Mouse (Mus musculus): Measurements from ENCODE around the gene Carm1. TPM values are rescaled to one million over a fixed set of nuclear protein-coding genes. Genes with fewer than 3 reads are reported as not detected.
A peak's percentile ranks its signal among the peaks of the same experiment; 100 is the strongest.

Gene Carm1
- polyA plus RNA-seq, 1 experiment from 2014 or later, result 62.4 TPM

DNA sequence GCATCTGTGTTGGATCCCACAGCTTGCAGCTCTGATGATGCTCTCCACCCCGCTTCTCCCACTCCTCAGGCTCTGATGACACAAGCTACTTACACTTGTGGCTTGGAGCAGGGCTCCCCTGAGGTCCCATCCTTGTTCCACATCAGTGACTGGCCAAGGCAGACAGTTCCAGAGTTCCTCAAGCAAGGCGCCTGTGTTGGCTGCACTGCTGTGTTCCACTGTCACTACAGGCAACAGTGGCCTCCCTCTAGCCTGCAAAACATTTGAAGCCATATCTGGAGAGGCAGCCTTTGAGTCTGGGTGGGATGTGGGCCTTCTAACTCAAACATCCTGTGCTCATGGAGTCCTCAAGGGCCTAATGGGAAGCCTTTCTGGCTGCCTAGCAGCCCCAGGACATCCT, 10.3 kb downstream of the Carm1 start:
- Histone ChIP-seq H3K9ac (replicated peaks; ENCODE audit: low read length) (no peak overlapping the region), H3K27me3 (ENCODE audit: control insufficient read depth, insufficient read depth, low read length) (no peaks in the 10 kb centered on the region), H3K36me3 (replicated peaks; ENCODE audit: control insufficient read depth, insufficient read depth, low read depth, low read length) (no peaks in the 10 kb centered on the region), H3K27ac (replicated peaks; ENCODE audit: low read depth, low read length) (no peak overlapping the region), H3K4me3 (ENCODE audit: low read depth, low read length) (no peak overlapping the region), H3K9me3 (replicated peaks; ENCODE audit: control insufficient read depth, low read length) (no peaks in the 10 kb centered on the region), H3K4me1 (ENCODE audit: control insufficient read depth, insufficient read depth, low read length) (no peaks in the 10 kb centered on the region), H3K4me2 (ENCODE audit: low read depth, low read length) (no peak overlapping the region)
- WGBS, result 86% methylated on average over 2 of the region's 2 CpGs
- DNase-seq (ENCODE audit: low spot score) (no peak), ATAC-seq (replicated peaks; ENCODE audit: insufficient number of reproducible peaks, low FRiP score, low TSS enrichment, low read depth) (no peak)

DNA sequence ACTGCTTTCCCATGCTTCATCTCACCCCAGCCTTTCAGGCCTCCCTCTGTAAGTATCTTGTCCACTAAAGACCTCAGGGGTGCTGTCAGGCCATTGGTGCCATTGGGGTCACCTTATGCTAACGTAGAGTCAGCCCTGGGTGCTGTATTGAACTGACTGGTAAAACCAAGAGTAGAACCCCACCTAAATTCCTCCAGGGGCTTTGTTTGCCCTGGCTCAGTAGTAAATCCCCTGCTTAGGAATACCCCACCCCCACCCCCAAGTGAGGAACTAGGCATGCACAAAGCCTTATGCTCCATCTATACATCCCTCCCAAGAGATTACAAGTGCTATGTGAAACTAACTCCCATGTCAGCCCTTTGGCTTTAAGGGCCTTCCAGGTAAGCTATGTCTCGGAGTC, 10.9 kb downstream of the Carm1 start:
- DNase-seq (ENCODE audit: low spot score) (no peak), ATAC-seq (replicated peaks; ENCODE audit: insufficient number of reproducible peaks, low FRiP score, low TSS enrichment, low read depth) (no peak)
- Histone ChIP-seq H3K27ac (replicated peaks; ENCODE audit: low read depth, low read length) (no peak overlapping the region), H3K9me3 (replicated peaks; ENCODE audit: control insufficient read depth, low read length) (no peaks in the 10 kb centered on the region), H3K9ac (replicated peaks; ENCODE audit: low read length) (no peak overlapping the region), H3K4me1 (ENCODE audit: control insufficient read depth, insufficient read depth, low read length) (no peaks in the 10 kb centered on the region), H3K4me3 (ENCODE audit: low read depth, low read length) (no peak overlapping the region), H3K4me2 (ENCODE audit: low read depth, low read length) (no peak overlapping the region), H3K27me3 (ENCODE audit: control insufficient read depth, insufficient read depth, low read length) (no peaks in the 10 kb centered on the region), H3K36me3 (replicated peaks; ENCODE audit: control insufficient read depth, insufficient read depth, low read depth, low read length) (no peaks in the 10 kb centered on the region)
- WGBS, result 86% methylated on average over 2 of the region's 2 CpGs

DNA sequence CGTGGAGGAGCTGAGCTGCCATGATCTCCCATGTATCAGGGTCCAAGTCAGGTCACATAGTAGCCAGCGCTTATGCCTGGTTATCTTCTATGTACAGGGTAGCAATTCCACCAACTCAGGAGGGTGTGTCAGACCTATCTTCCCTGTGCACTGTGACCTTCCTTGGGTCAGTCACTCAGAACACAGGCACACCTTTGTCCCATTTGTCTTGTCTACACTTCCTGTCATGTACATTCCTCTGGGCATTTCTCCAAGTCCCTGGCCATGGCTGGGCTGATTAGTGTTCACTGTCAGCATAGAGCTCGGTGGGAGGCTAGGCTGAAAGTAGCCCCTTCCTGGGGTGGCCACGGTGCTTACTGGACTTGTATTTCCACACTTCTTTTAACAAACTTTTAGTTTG, 11.7 kb downstream of the Carm1 start:
- no peak overlapping the region for H3K4me3 ChIP-seq (ENCODE audit: low read depth, low read length)
- no peak overlapping the region for H3K9ac ChIP-seq (replicated peaks; ENCODE audit: low read length)
- no peaks in the 10 kb centered on the region for H3K4me1 ChIP-seq (ENCODE audit: control insufficient read depth, insufficient read depth, low read length)
- ATAC-seq (replicated peaks; ENCODE audit: insufficient number of reproducible peaks, low FRiP score, low TSS enrichment, low read depth) (peak; percentile 22; the same call in 1 of the 2 replicates), DNase-seq (ENCODE audit: low spot score) (no peak)
- no peaks in the 10 kb centered on the region for H3K9me3 ChIP-seq (replicated peaks; ENCODE audit: control insufficient read depth, low read length)
- no peak overlapping the region for H3K27ac ChIP-seq (replicated peaks; ENCODE audit: low read depth, low read length)
- no peaks in the 10 kb centered on the region for H3K36me3 ChIP-seq (replicated peaks; ENCODE audit: control insufficient read depth, insufficient read depth, low read depth, low read length)
- no peak overlapping the region for H3K4me2 ChIP-seq (ENCODE audit: low read depth, low read length)
- 88% methylated on average over 4 of the region's 4 CpGs for WGBS
- H3K27me3 ChIP-seq (ENCODE audit: control insufficient read depth, insufficient read depth, low read length), result no peaks in the 10 kb centered on the region

DNA sequence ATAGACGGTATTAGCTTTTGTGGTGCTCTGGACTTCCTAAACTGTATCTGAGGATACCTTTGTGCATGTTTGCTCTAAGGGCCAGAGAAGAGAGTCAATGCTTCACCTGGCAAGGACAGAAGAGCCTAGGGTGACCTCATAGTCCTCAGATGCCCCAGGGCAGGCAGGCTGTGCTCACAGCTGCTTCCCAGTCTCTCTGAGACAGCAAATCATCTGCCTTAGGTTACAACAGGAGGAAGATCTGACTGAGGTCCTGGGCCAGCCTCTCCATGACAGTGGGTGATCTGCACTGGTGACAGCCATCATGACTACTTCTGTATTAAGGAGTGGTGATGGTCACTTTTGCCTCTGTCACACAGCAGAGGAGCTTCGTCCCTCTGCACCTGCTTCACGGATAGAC, 12.5 kb downstream of the Carm1 start:
- DNase-seq (ENCODE audit: low spot score), result no peak
- no peak for ATAC-seq (replicated peaks; ENCODE audit: insufficient number of reproducible peaks, low FRiP score, low TSS enrichment, low read depth)
- H3K4me1 ChIP-seq (ENCODE audit: control insufficient read depth, insufficient read depth, low read length), result no peaks in the 10 kb centered on the region
- H3K9me3 ChIP-seq (replicated peaks; ENCODE audit: control insufficient read depth, low read length), result no peaks in the 10 kb centered on the region
- H3K9ac ChIP-seq (replicated peaks; ENCODE audit: low read length), result no peak overlapping the region
- H3K36me3 ChIP-seq (replicated peaks; ENCODE audit: control insufficient read depth, insufficient read depth, low read depth, low read length), result no peaks in the 10 kb centered on the region
- 96% methylated on average over 3 of the region's 3 CpGs for WGBS
- no peak overlapping the region for H3K4me3 ChIP-seq (ENCODE audit: low read depth, low read length)
- no peak overlapping the region for H3K4me2 ChIP-seq (ENCODE audit: low read depth, low read length)
- H3K27ac ChIP-seq (replicated peaks; ENCODE audit: low read depth, low read length), result no peak overlapping the region
- no peaks in the 10 kb centered on the region for H3K27me3 ChIP-seq (ENCODE audit: control insufficient read depth, insufficient read depth, low read length)

DNA sequence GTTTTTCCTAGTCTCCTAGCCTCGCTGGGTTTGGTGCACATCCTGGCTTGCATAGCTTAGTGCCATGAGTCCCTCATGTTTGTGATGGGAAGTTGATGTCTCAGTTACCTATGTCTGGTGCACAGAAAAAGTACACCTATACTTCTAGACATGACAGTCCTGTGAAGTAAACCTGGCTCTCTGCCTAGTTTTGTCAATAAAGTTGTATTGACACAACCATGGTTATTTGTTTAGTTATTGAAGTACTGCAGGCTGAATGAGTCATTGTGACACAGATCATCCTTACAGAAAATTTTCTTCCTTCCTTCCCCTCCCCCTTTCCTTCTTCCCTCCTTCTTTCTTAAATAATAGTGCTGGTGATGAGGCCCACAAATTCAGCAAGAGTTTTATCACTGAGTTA, 17.7 kb downstream of the Carm1 start:
- no peaks in the 10 kb centered on the region for H3K36me3 ChIP-seq (replicated peaks; ENCODE audit: control insufficient read depth, insufficient read depth, low read depth, low read length)
- 82% methylated on average over 1 of the region's 1 CpGs for WGBS

DNA sequence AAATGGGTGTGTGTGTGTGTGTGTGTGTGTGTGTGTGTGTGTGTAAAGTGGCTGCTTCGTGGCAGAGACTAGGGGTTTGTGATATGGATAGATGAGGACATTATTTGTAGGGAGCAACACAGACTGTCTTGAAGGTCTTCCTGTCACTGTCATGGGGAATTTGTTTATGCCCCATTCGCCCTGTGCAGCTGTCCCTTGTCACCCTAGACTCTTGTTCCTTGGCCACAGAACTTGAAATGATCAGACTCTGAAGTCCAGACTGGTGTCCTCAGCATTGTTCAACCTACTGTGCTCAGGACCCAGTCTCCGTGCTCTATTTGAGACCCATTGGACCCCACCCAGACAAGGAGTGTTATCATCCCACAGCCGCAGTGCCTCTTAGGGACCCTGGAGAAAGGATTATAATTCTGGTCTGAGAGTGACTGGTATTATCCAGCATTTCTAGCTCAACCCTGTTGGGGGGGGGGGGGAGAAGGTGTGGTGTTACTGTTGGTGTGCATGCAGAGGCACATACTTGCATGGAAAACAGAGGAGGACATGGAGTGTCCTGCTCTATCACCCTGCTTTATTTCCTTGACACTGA, 18.4 kb downstream of the Carm1 start:
- Histone ChIP-seq H3K4me1 (ENCODE audit: control insufficient read depth, insufficient read depth, low read length) (no peaks in the 10 kb centered on the region), H3K9ac (replicated peaks; ENCODE audit: low read length) (no peak overlapping the region), H3K4me2 (ENCODE audit: low read depth, low read length) (no peak overlapping the region), H3K4me3 (ENCODE audit: low read depth, low read length) (no peak overlapping the region), H3K36me3 (replicated peaks; ENCODE audit: control insufficient read depth, insufficient read depth, low read depth, low read length) (no peaks in the 10 kb centered on the region), H3K9me3 (replicated peaks; ENCODE audit: control insufficient read depth, low read length) (no peaks in the 10 kb centered on the region), H3K27me3 (ENCODE audit: control insufficient read depth, insufficient read depth, low read length) (no peaks in the 10 kb centered on the region), H3K27ac (replicated peaks; ENCODE audit: low read depth, low read length) (no peak overlapping the region)
- DNase-seq (ENCODE audit: low spot score), result no peak
- WGBS, result 90% methylated on average over 4 of the region's 4 CpGs
- ATAC-seq (replicated peaks; ENCODE audit: insufficient number of reproducible peaks, low FRiP score, low TSS enrichment, low read depth), result no peak

More for the DNA sequence above, 17.7 kb downstream of the Carm1 start:
- Histone ChIP-seq H3K27me3 (ENCODE audit: control insufficient read depth, insufficient read depth, low read length) (no peaks in the 10 kb centered on the region), H3K9me3 (replicated peaks; ENCODE audit: control insufficient read depth, low read length) (no peaks in the 10 kb centered on the region), H3K4me1 (ENCODE audit: control insufficient read depth, insufficient read depth, low read length) (no peaks in the 10 kb centered on the region), H3K9ac (replicated peaks; ENCODE audit: low read length) (no peak overlapping the region), H3K4me2 (ENCODE audit: low read depth, low read length) (no peak overlapping the region), H3K4me3 (ENCODE audit: low read depth, low read length) (no peak overlapping the region), H3K27ac (replicated peaks; ENCODE audit: low read depth, low read length) (no peak overlapping the region)
- ATAC-seq (replicated peaks; ENCODE audit: insufficient number of reproducible peaks, low FRiP score, low TSS enrichment, low read depth), result no peak
- DNase-seq (ENCODE audit: low spot score), result no peak

DNA sequence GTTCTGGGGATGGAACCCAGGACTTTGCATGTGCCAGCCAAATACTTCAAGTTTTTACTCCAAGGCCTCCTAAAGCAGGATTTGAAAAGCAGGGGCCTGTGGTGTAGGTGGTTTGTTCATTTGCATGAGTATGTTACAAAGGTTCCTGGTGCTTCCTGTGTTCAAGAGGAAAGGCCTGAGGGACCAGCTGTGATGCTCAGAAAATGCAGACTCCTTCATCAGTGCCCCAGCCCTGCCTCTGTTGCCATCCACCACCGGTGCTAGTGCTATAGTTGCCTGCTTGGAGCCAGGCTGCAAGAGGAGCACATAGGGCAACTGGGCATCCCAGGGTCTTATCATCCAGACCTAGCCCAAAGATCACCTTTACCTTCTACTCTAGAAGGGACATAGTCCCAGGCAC, 19.8 kb downstream of the Carm1 start:
- Histone ChIP-seq H3K9ac (replicated peaks; ENCODE audit: low read length) (no peak overlapping the region), H3K4me2 (ENCODE audit: low read depth, low read length) (no peak overlapping the region), H3K9me3 (replicated peaks; ENCODE audit: control insufficient read depth, low read length) (no peaks in the 10 kb centered on the region), H3K27ac (replicated peaks; ENCODE audit: low read depth, low read length) (no peak overlapping the region), H3K4me1 (ENCODE audit: control insufficient read depth, insufficient read depth, low read length) (no peaks in the 10 kb centered on the region), H3K4me3 (ENCODE audit: low read depth, low read length) (no peak overlapping the region), H3K36me3 (replicated peaks; ENCODE audit: control insufficient read depth, insufficient read depth, low read depth, low read length) (no peaks in the 10 kb centered on the region; the same call in 1 of the 2 replicates), H3K27me3 (ENCODE audit: control insufficient read depth, insufficient read depth, low read length) (no peaks in the 10 kb centered on the region)
- WGBS, result 88% methylated on average over 1 of the region's 1 CpGs
- DNase-seq (ENCODE audit: low spot score), result no peak
- ATAC-seq (replicated peaks; ENCODE audit: insufficient number of reproducible peaks, low FRiP score, low TSS enrichment, low read depth), result no peak

DNA sequence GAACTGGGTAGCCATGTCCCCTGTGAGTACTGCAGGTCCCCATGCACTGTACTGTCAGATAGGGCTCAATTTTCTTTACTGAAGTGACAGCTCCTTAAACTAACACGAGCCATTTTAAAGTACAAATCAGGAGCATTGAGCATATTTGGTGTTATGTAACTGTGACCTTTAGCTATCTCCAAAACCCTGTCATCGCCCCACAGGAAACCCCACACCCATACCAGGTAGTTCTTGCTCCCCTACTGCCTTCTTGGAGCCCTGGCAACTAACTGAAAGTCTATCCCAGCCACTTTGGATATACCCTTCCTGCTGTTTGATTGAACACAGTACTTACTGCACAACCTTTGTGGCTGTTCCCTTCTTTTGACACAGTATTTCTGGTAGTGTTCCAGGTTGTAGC, 20.4 kb downstream of the Carm1 start:
- DNase-seq (ENCODE audit: low spot score), result no peak
- Histone ChIP-seq H3K36me3 (replicated peaks; ENCODE audit: control insufficient read depth, insufficient read depth, low read depth, low read length) (no peaks in the 10 kb centered on the region; the same call in 1 of the 2 replicates), H3K4me1 (ENCODE audit: control insufficient read depth, insufficient read depth, low read length) (no peaks in the 10 kb centered on the region), H3K27ac (replicated peaks; ENCODE audit: low read depth, low read length) (no peak overlapping the region), H3K9me3 (replicated peaks; ENCODE audit: control insufficient read depth, low read length) (no peaks in the 10 kb centered on the region), H3K27me3 (ENCODE audit: control insufficient read depth, insufficient read depth, low read length) (no peaks in the 10 kb centered on the region), H3K4me2 (ENCODE audit: low read depth, low read length) (no peak overlapping the region), H3K4me3 (ENCODE audit: low read depth, low read length) (no peak overlapping the region), H3K9ac (replicated peaks; ENCODE audit: low read length) (no peak overlapping the region)
- no peak for ATAC-seq (replicated peaks; ENCODE audit: insufficient number of reproducible peaks, low FRiP score, low TSS enrichment, low read depth)
- 91% methylated on average over 2 of the region's 2 CpGs for WGBS
